Mouse (Mus musculus) CH12.LX (cell line): Measurements from ENCODE around the gene Lpin1.

ENCODE experiments used
- CTCF ChIP-seq, 2 experiments: IDR thresholded peaks in 1 of 2; conservative IDR thresholded peaks in 1 of 2; 2 replicates each; pipeline ENCODE4 v1.5.1; 2011 to 2012; ENCODE audit warnings: low read depth in 2 of 2, low read length in 2 of 2, improper control_type of control experiment in 1 of 2, inconsistent platforms in 1 of 2, mild to moderate bottlenecking in 1 of 2, moderate library complexity in 1 of 2
- EP300 ChIP-seq: IDR thresholded peaks from 2 replicates; pipeline ENCODE4 v1.6.1; 2011; ENCODE audit warnings: low read length, improper control_type of control experiment
- KAT2A ChIP-seq: IDR thresholded peaks from 2 replicates; pipeline ENCODE4 v1.6.1; 2012; ENCODE audit warnings: low read length, improper control_type of control experiment, inconsistent platforms; ENCODE audit not compliant: insufficient replicate concordance
- POLR2A ChIP-seq: IDR thresholded peaks from 2 replicates; pipeline ENCODE4 v1.6.1; 2011; ENCODE audit warnings: low read depth, mild to moderate bottlenecking, improper control_type of control experiment, low read length
- ZNF384 ChIP-seq: IDR thresholded peaks from 2 replicates; pipeline ENCODE4 v1.6.1; 2012; ENCODE audit warnings: low read depth, low read length, improper control_type of control experiment, inconsistent platforms

- TF ChIP-seq EP300, result no peak
- TF ChIP-seq CTCF (conservative IDR thresholded peaks at IDR 0.05 in 1 of 2, IDR thresholded peaks at IDR 0.05 in 1 of 2; ENCODE audit: low read depth in 2 of 2, low read length in 2 of 2), result no peak
- no peak for TF ChIP-seq ZNF384
- TF ChIP-seq POLR2A, result no peak
- TF ChIP-seq KAT2A, result no peak
Measured at GRCm38 (mm10) chr12:16562181-16562580, 48.6 kb downstream of the Lpin1 start.
